Mouse (Mus musculus) MEL (cell line): ENCODE data around the gene Lrrc26. TPM values are rescaled to one million over a fixed set of nuclear protein-coding genes. Genes with fewer than 3 reads are reported as not detected.
"Not testable (repeated sequence)": the region's sequence is repeated elsewhere in the genome, so short reads cannot be mapped to it uniquely, and the experiment has no call there.

Experiments
- DNase-seq: peaks from one replicate; pipeline ENCODE4 v3.0.0; 2011; ENCODE audit warnings: low read depth, low spot score
- H3K27ac ChIP-seq: 2 replicates; pipeline ENCODE4 v1.5.1; 2012; ENCODE audit warnings: low read depth, mild to moderate bottlenecking, control low read depth, low read length, moderate library complexity; ENCODE audit not compliant: control insufficient read depth
- H3K27me3 ChIP-seq, 2 experiments: fragments of 150-350 bp in 1 of 2; sonication (generic) in 1 of 2; 2 replicates each; pipeline ENCODE4 v1.6.1; 2012; ENCODE audit warnings: low read length in 2 of 2, mild to moderate bottlenecking in 2 of 2, improper control_type of control experiment in 1 of 2, moderate library complexity in 1 of 2; ENCODE audit not compliant: insufficient read depth in 2 of 2, control insufficient read depth in 1 of 2
- H3K36me3 ChIP-seq, 2 experiments: 2 replicates each; pipeline ENCODE4 v1.6.1; 2012 to 2014; ENCODE audit warnings: low read length in 2 of 2, improper control_type of control experiment in 1 of 2, inconsistent platforms in 1 of 2, mild to moderate bottlenecking in 1 of 2; ENCODE audit not compliant: insufficient read depth in 2 of 2, control insufficient read depth in 1 of 2
- H3K4me1 ChIP-seq, 2 experiments: fragments of 150-350 bp in 1 of 2; sonication (generic) in 1 of 2; 2 replicates each; pipeline ENCODE4 v1.6.1; 2012; ENCODE audit warnings: low read length in 2 of 2, improper control_type of control experiment in 1 of 2, mild to moderate bottlenecking in 1 of 2; ENCODE audit not compliant: insufficient read depth in 2 of 2, control insufficient read depth in 1 of 2
- H3K4me3 ChIP-seq, 2 experiments: fragments of 150-350 bp in 1 of 2; sonication (generic) in 1 of 2; 2 replicates each; pipeline ENCODE4 v1.5.1; 2012; ENCODE audit warnings: low read depth in 2 of 2, low read length in 2 of 2, mild to moderate bottlenecking in 2 of 2, moderate library complexity in 2 of 2, control low read depth in 1 of 2, improper control_type of control experiment in 1 of 2; ENCODE audit not compliant: control insufficient read depth in 1 of 2, insufficient read depth in 1 of 2
- H3K79me2 ChIP-seq: 2 replicates; pipeline ENCODE4 v1.6.1; 2012; ENCODE audit warnings: mild to moderate bottlenecking, low read length, moderate library complexity; ENCODE audit not compliant: control insufficient read depth, poor library complexity, insufficient read depth
- H3K9ac ChIP-seq: 2 replicates; pipeline ENCODE4 v1.6.1; 2012; ENCODE audit warnings: low read depth, mild to moderate bottlenecking, control low read depth, low read length, moderate library complexity; ENCODE audit not compliant: control insufficient read depth, poor library complexity, severe bottlenecking
- H3K9me3 ChIP-seq: fragments of 150-350 bp; sonication (generic); replicated peaks from 2 replicates; pipeline ENCODE4 v1.6.1; 2012; ENCODE audit warnings: mild to moderate bottlenecking, low read length, improper control_type of control experiment, moderate library complexity; ENCODE audit not compliant: insufficient read depth
- CHD2 ChIP-seq: IDR thresholded peaks from 2 replicates; pipeline ENCODE4 v1.6.1; 2011; ENCODE audit warnings: low read length, improper control_type of control experiment
- CTCF ChIP-seq, 3 experiments: IDR thresholded peaks in 2 of 3; conservative IDR thresholded peaks in 1 of 3; 2 replicates each; pipeline ENCODE4 v1.5.1; 2011 to 2012; ENCODE audit warnings: low read length in 3 of 3, low read depth in 2 of 3, mild to moderate bottlenecking in 2 of 3, improper control_type of control experiment in 1 of 3, inconsistent platforms in 1 of 3, mixed read lengths in 1 of 3, moderate library complexity in 1 of 3; ENCODE audit not compliant: control insufficient read depth in 1 of 3, insufficient read depth in 1 of 3, poor library complexity in 1 of 3, severe bottlenecking in 1 of 3
- ELF1 ChIP-seq: IDR thresholded peaks from 2 replicates; pipeline ENCODE4 v1.6.1; 2014; ENCODE audit warnings: low read depth, mild to moderate bottlenecking, inconsistent platforms, low read length, improper control_type of control experiment, moderate library complexity
- ETS1 ChIP-seq: IDR thresholded peaks from 2 replicates; pipeline ENCODE4 v1.6.1; 2012; ENCODE audit warnings: low read depth, mild to moderate bottlenecking, inconsistent platforms, low read length, improper control_type of control experiment, moderate library complexity
- HCFC1 ChIP-seq: IDR thresholded peaks from 2 replicates; pipeline ENCODE4 v1.6.1; 2012; ENCODE audit warnings: low read depth, mild to moderate bottlenecking, inconsistent platforms, low read length, improper control_type of control experiment, moderate library complexity
- MAX ChIP-seq: IDR thresholded peaks from 2 replicates; pipeline ENCODE4 v1.6.1; 2011; ENCODE audit warnings: low read length, improper control_type of control experiment
- MAZ ChIP-seq: IDR thresholded peaks from 2 replicates; pipeline ENCODE4 v1.6.1; 2012; ENCODE audit warnings: low read depth, mild to moderate bottlenecking, inconsistent platforms, low read length, improper control_type of control experiment
- MEF2A ChIP-seq: IDR thresholded peaks from 2 replicates; pipeline ENCODE4 v1.6.1; 2014; ENCODE audit warnings: low read depth, mild to moderate bottlenecking, inconsistent platforms, low read length, improper control_type of control experiment; ENCODE audit not compliant: poor library complexity, insufficient replicate concordance, severe bottlenecking; ENCODE audit errors: extremely low read depth
- MXI1 ChIP-seq: IDR thresholded peaks from 2 replicates; pipeline ENCODE4 v1.6.1; 2011; ENCODE audit warnings: mild to moderate bottlenecking, low read depth, low read length, improper control_type of control experiment
- MYC ChIP-seq: IDR thresholded peaks from 2 replicates; pipeline ENCODE4 v1.6.1; 2011; ENCODE audit warnings: low read depth, mild to moderate bottlenecking, low read length, improper control_type of control experiment, moderate library complexity
- NRF1 ChIP-seq: IDR thresholded peaks from 2 replicates; pipeline ENCODE4 v1.6.1; 2014; ENCODE audit warnings: low read depth, mild to moderate bottlenecking, inconsistent platforms, low read length, improper control_type of control experiment, moderate library complexity; ENCODE audit not compliant: poor library complexity, insufficient read depth, severe bottlenecking
- POLR2AphosphoS2 ChIP-seq: IDR thresholded peaks from 2 replicates; pipeline ENCODE4 v1.6.1; 2011; ENCODE audit warnings: low read length, improper control_type of control experiment
- RAD21 ChIP-seq: IDR thresholded peaks from 2 replicates; pipeline ENCODE4 v1.6.1; 2011; ENCODE audit warnings: mild to moderate bottlenecking, low read depth, low read length, improper control_type of control experiment
- SIN3A ChIP-seq: IDR thresholded peaks from 2 replicates; pipeline ENCODE4 v1.6.1; 2012; ENCODE audit warnings: low read length, improper control_type of control experiment, inconsistent platforms
- SMC3 ChIP-seq: IDR thresholded peaks from 2 replicates; pipeline ENCODE4 v1.6.1; 2011; ENCODE audit warnings: low read depth, low read length, improper control_type of control experiment
- TAL1 ChIP-seq: IDR thresholded peaks from 2 replicates; pipeline ENCODE4 v1.6.1; 2012; ENCODE audit warnings: mild to moderate bottlenecking, inconsistent platforms, low read length, moderate library complexity, mixed read lengths
- TBP ChIP-seq: IDR thresholded peaks from 2 replicates; pipeline ENCODE4 v1.8.0; 2011; ENCODE audit warnings: low read depth, low read length, improper control_type of control experiment
- TCF12 ChIP-seq: IDR thresholded peaks from 2 replicates; pipeline ENCODE4 v1.6.1; 2014; ENCODE audit warnings: low read depth, mild to moderate bottlenecking, inconsistent platforms, low read length, improper control_type of control experiment, moderate library complexity
- USF1 ChIP-seq: IDR thresholded peaks from 2 replicates; pipeline ENCODE4 v1.6.1; 2014; ENCODE audit warnings: low read depth, mild to moderate bottlenecking, inconsistent platforms, low read length, improper control_type of control experiment, moderate library complexity
- ZC3H11A ChIP-seq: IDR thresholded peaks from 2 replicates; pipeline ENCODE4 v1.6.1; 2012; ENCODE audit warnings: low read depth, mild to moderate bottlenecking, inconsistent platforms, low read length, improper control_type of control experiment
- ZKSCAN1 ChIP-seq: IDR thresholded peaks from 2 replicates; pipeline ENCODE4 v1.6.1; 2012; ENCODE audit warnings: low read depth, mild to moderate bottlenecking, inconsistent platforms, low read length, improper control_type of control experiment, moderate library complexity
- ZNF384 ChIP-seq: IDR thresholded peaks from 2 replicates; pipeline ENCODE4 v1.6.1; 2012; ENCODE audit warnings: low read depth, mild to moderate bottlenecking, inconsistent platforms, low read length, improper control_type of control experiment
- polyA plus RNA-seq, 2 experiments: library from polyadenylated mRNA; stranded (reverse) in 1 of 2; unstranded in 1 of 2; fragments of >175 nt in 1 of 2; fragments of >200 nt in 1 of 2; gene quantifications; 2 replicates each; pipeline versions ENCODE4 v1.2.1 to v1.2.4; 2012; ENCODE audit warnings: low replicate concordance in 2 of 2, low read depth in 1 of 2; ENCODE audit not compliant: insufficient read length in 2 of 2, insufficient read depth in 1 of 2, missing spikeins in 1 of 2
- total RNA-seq: library from RNA; depleted of rRNA; stranded (reverse); fragments of 300-350 nt; gene quantifications from 2 replicates; pipeline ENCODE4 v1.2.3, GENCODE M21; 2012

Gene Lrrc26
- total and polyA plus RNA-seq, 3 experiments: not detected

DNA sequence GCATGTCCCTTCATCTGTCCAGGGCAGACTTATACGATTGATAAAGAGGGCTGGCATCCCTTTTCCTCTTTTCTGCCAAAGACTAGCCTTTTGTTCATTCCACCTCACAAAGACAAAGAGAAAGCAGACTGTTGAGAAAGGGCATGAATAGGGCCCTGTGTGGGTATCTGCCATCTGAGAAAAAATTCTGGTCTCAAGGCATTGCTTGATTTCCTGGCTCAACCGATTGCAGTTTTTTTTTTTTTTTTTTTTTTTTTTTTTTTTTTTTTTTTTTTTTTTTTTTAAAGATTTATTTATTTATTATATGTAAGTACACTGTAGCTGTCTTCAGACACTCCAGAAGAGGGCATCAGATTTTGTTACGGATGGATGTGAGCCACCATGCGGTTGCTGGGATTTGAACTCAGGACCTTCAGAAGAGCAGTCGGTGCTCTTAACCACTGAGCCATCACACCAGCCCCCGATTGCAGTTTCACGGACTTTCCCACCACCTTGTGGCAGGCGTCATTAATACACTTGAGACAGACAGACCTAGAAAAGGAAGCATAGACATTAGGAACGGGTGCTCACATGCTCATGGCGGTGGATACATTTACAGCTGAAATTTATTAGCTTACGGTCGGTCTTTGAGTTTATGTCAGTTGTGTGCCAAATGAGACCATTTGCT, 33.1 kb upstream of the Lrrc26 start:
- H3K36me3 ChIP-seq, H3K27me3 ChIP-seq, H3K9me3 ChIP-seq, H3K27ac ChIP-seq: not testable (repeated sequence)
- peak; percentile 38 to 72 (median 59) for TF ChIP-seq CTCF (IDR thresholded peaks at IDR 0.05 in 2 of 3, conservative IDR thresholded peaks at IDR 0.05 in 1 of 3; ENCODE audit: control insufficient read depth in 1 of 3, insufficient read depth in 1 of 3, low read depth in 2 of 3, low read length in 3 of 3, poor library complexity in 1 of 3, severe bottlenecking in 1 of 3)
- TF ChIP-seq TBP: 0 out of 2 replicates have a peak, but pooled peaks have one; percentile 22
- TF ChIP-seq SIN3A: peak; percentile 91
- TF ChIP-seq ZNF384: 0 out of 2 replicates have a peak, but pooled peaks have one; percentile 54
- 0 out of 2 replicates have a peak, but pooled peaks have one; percentile 9 for TF ChIP-seq NRF1
- peak; percentile 47; the same call in 1 of the 2 replicates for TF ChIP-seq ELF1
- peak; percentile 56; the same call in 1 of the 2 replicates for TF ChIP-seq HCFC1
- peak; percentile 92 for TF ChIP-seq MYC
- TF ChIP-seq MXI1: peak; percentile 76
- TF ChIP-seq SMC3: peak; percentile 76
- peak; percentile 78 for TF ChIP-seq ZC3H11A
- TF ChIP-seq RAD21: peak; percentile 81
- peak; percentile 90 for DNase-seq
- Histone ChIP-seq H3K79me2 (peaks cover 20% of the 10 kb centered on the region), H3K4me1 (peaks cover 2 to 14% of the 10 kb centered on the region in 2 experiments; a peak in 1 of 4 replicates), H3K4me3 (peak overlapping the region; percentile 87 to 97), H3K9ac (peak overlapping the region; percentile 96)

DNA sequence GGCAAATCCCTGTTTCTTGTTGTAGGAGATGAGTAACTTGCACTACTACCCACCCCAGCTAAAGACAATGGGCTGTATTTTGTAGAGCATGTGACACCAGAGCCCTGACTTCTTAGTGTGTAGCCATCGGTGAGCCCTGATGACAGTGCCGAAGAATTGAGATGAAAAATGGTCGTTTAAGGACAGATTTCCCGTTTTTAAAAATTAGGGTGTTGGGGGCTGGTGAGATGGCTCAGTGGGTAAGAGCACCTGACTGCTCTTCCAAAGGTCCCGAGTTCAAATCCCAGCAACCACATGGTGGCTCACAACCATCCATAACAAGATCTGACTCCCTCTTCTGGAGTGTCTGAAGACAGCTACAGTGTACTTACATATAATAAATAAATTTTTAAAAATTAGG, 32.5 kb upstream of the Lrrc26 start:
- peak; percentile 74 for TF ChIP-seq TBP
- H3K36me3 ChIP-seq, H3K9me3 ChIP-seq, H3K27ac ChIP-seq, DNase-seq, H3K27me3 ChIP-seq: not testable (repeated sequence)
- Histone ChIP-seq H3K79me2 (peaks cover 20% of the 10 kb centered on the region), H3K4me3 (peak overlapping the region; percentile 31 to 32; a peak in 3 of 4 replicates), H3K4me1 (peaks cover 2 to 14% of the 10 kb centered on the region in 2 experiments; a peak in 1 of 4 replicates), H3K9ac (peak overlapping the region; percentile 54)

DNA sequence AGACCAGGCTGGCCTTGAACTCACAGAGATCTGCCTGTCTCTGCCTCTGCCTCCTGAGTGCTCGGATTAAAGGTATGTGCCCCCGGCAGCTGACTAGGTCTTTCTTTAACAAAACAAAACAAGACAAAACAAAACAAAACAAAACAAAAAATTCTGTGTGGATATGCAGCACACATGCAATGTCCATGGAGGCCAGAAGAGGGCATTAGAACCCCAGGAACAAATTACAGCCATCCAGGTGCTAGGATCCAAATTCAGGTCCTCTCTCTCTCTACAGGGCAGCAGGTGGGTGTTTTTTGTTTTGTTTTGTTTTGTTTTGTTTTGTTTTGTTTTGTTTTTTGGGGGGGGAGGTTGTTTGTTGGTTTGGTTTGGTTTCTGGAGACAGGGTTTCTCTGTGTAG, 30.8 kb upstream of the Lrrc26 start:
- H3K79me2 ChIP-seq: peaks cover 34% of the 10 kb centered on the region
- H3K4me1 ChIP-seq: peaks cover 2 to 16% of the 10 kb centered on the region in 2 experiments; a peak in 2 of 4 replicates
- no peaks in the 10 kb centered on the region for H3K27me3 ChIP-seq
- H3K9ac ChIP-seq: peak overlapping the region; percentile 36; the same call in 1 of the 2 replicates
- peaks cover 0 to 10% of the 10 kb centered on the region in 2 experiments; a peak in 2 of 4 replicates for H3K36me3 ChIP-seq
- H3K9me3 ChIP-seq: no peaks in the 10 kb centered on the region
- DNase-seq: peak; percentile 65
- 0 out of 4 replicates have a peak overlapping the region, but pooled peaks of 1 of the 2 experiments have one; percentile 20 for H3K4me3 ChIP-seq
- no peak overlapping the region for H3K27ac ChIP-seq
- TF ChIP-seq MAX: no peak
- TF ChIP-seq CHD2: no peak
- TF ChIP-seq SIN3A: peak; percentile 52; the same call in 1 of the 2 replicates
- TF ChIP-seq TCF12: no peak
- no peak for TF ChIP-seq MAZ
- TF ChIP-seq HCFC1: no peak
- no peak for TF ChIP-seq ELF1
- no peak for TF ChIP-seq USF1
- TF ChIP-seq ETS1: no peak
- no peak for TF ChIP-seq ZNF384
- TF ChIP-seq RAD21: peak; percentile 81
- TF ChIP-seq POLR2AphosphoS2: no peak
- TF ChIP-seq MXI1: no peak
- TF ChIP-seq SMC3: peak; percentile 73
- TF ChIP-seq ZC3H11A: peak; percentile 80
- no peak for TF ChIP-seq MYC
- no peak for TF ChIP-seq TAL1
- no peak for TF ChIP-seq ZKSCAN1
- TF ChIP-seq MEF2A: no peak
